Mouse (Mus musculus) stomach, postnatal 0 days (tissue): ENCODE data around the gene Pop5. TPM values are rescaled to one million over a fixed set of nuclear protein-coding genes. Genes with fewer than 3 reads are reported as not detected.

Source experiments
- ATAC-seq: fragments of 200-750 bp; cut with Nextera tagmentation; 2 replicates; pipeline ENCODE4 v1.8.0; 2017; ENCODE audit not compliant: low FRiP score, low TSS enrichment
- DNase-seq: peaks from one replicate; pipeline ENCODE4 v3.0.0-alpha.2; 2016; ENCODE audit warnings: low spot score
- H3K27ac ChIP-seq: fragments of 300-500 bp; sonication (generic); replicated peaks from 2 replicates; pipeline ENCODE4 v1.5.1; 2014; ENCODE audit warnings: mild to moderate bottlenecking, control low read depth
- H3K27me3 ChIP-seq: fragments of 300-500 bp; sonication (generic); 2 replicates; pipeline ENCODE4 v1.6.1; 2014; ENCODE audit warnings: low read length; ENCODE audit not compliant: control insufficient read depth, insufficient read depth
- H3K36me3 ChIP-seq: fragments of 300-500 bp; sonication (generic); 2 replicates; pipeline ENCODE4 v1.6.1; 2014; ENCODE audit warnings: low read length, mixed read lengths; ENCODE audit not compliant: control insufficient read depth, insufficient read depth
- H3K4me1 ChIP-seq: fragments of 300-500 bp; sonication (generic); replicated peaks from 2 replicates; pipeline ENCODE4 v1.6.1; 2014; ENCODE audit warnings: antibody characterized with exemption; ENCODE audit not compliant: control insufficient read depth, insufficient read depth
- H3K4me2 ChIP-seq: fragments of 300-500 bp; sonication (generic); replicated peaks from 2 replicates; pipeline ENCODE4 v1.6.1; 2014; ENCODE audit warnings: low read depth, mild to moderate bottlenecking, control low read depth, moderate library complexity
- H3K4me3 ChIP-seq: fragments of 300-500 bp; sonication (generic); 2 replicates; pipeline ENCODE4 v1.5.1; 2014; ENCODE audit warnings: low read depth, low read length, control low read depth
- H3K9ac ChIP-seq: fragments of 300-500 bp; sonication (generic); 2 replicates; pipeline ENCODE4 v1.6.1; 2014; ENCODE audit warnings: mild to moderate bottlenecking, low read length, control low read depth, mixed read lengths
- H3K9me3 ChIP-seq: fragments of 300-500 bp; sonication (generic); 2 replicates; pipeline ENCODE4 v1.6.1; 2016; ENCODE audit warnings: low read length; ENCODE audit not compliant: control insufficient read depth
- CTCF ChIP-seq: IDR thresholded peaks from 2 replicates; pipeline ENCODE4 v1.5.1; 2016; ENCODE audit warnings: antibody characterized with exemption, low read depth, mild to moderate bottlenecking, moderate library complexity
- EP300 ChIP-seq: optimal IDR thresholded peaks from 2 replicates; pipeline ENCODE3; 2016; ENCODE audit warnings: antibody characterized with exemption
- WGBS: fragments of 180-500 bp; shearing (Covaris S2); extraction: QIAGEN DNeasy Blood & Tissue Kit; methylation state at CpG from one replicate; pipeline ENCODE4 v1.1.7; 2014; 5-methylcytosine and 5-hydroxymethylcytosine counted together
- polyA plus RNA-seq: library from polyadenylated mRNA; unstranded; fragments of >200 nt; fragmentation: Nextera tagmentation; extraction: Ambion mirVana; gene quantifications from 2 replicates; pipeline ENCODE4 v1.2.1, GENCODE M21; 2015

Pop5 gene
- 83.9 and 85.3 TPM in 2 replicates for polyA plus RNA-seq

GRCm38 (mm10) chr5:115235786-115236263 is at the start of gene Pop5:
Gene Pop5, plus strand, starts transcription at chr5:115235836.
- Histone ChIP-seq H3K4me2 (peak within 1 kb of the TSS; percentile 93), H3K36me3 (peaks cover 6% of the 10 kb centered on the region; the same call in 1 of the 2 replicates), H3K9ac (peak within 1 kb of the TSS; percentile 59), H3K9me3 (no peaks in the 10 kb centered on the region), H3K4me1 (no peaks in the 10 kb centered on the region), H3K27me3 (no peaks in the 10 kb centered on the region), H3K4me3 (peak within 1 kb of the TSS; percentile 59), H3K27ac (0 out of 2 replicates have a peak within 1 kb of the TSS, but pooled peaks have one; percentile 8)
- ATAC-seq (peak; percentile 77), DNase-seq (peak; percentile 91)
- TF ChIP-seq EP300 (no peak), CTCF (peak; percentile 96)
- whole genome bisulfite sequencing, result under 1% methylated on average over 21 of the region's 21 CpGs

- ATAC-seq (peak; percentile 38; the same call in 1 of the 2 replicates), DNase-seq (no peak)
- peak overlapping the region; percentile 29; the same call in 1 of the 2 replicates for H3K4me2 ChIP-seq
- 34% methylated on average over 17 of the region's 17 CpGs for WGBS
- no peaks in the 10 kb centered on the region for H3K36me3 ChIP-seq
- H3K27me3 ChIP-seq, result peaks cover 6% of the 10 kb centered on the region
- TF ChIP-seq CTCF, result no peak
- TF ChIP-seq EP300, result no peak
- no peaks in the 10 kb centered on the region for H3K9me3 ChIP-seq
- H3K27ac ChIP-seq, result no peak overlapping the region
- no peak overlapping the region for H3K9ac ChIP-seq
- peaks cover 2% of the 10 kb centered on the region; the same call in 1 of the 2 replicates for H3K4me1 ChIP-seq
- H3K4me3 ChIP-seq, result no peak overlapping the region
Measured at GRCm38 (mm10) chr5:115186371-115187073, 49.1 kb upstream of the Pop5 start.

GRCm38 (mm10) chr5:115187188-115188131 is 48.2 kb upstream of the Pop5 start:
- peaks cover 2% of the 10 kb centered on the region; the same call in 1 of the 2 replicates for H3K4me1 ChIP-seq
- no peak overlapping the region for H3K4me3 ChIP-seq
- DNase-seq (peak; percentile 89), ATAC-seq (peak; percentile 82)
- peaks cover 13% of the 10 kb centered on the region for H3K27me3 ChIP-seq
- no peak overlapping the region for H3K9ac ChIP-seq
- WGBS, result 22% methylated on average over 26 of the region's 26 CpGs
- 0 out of 2 replicates have a peak overlapping the region, but pooled peaks have one; percentile 9 for H3K27ac ChIP-seq
- H3K4me2 ChIP-seq, result peak overlapping the region; percentile 29; the same call in 1 of the 2 replicates
- no peaks in the 10 kb centered on the region for H3K9me3 ChIP-seq
- H3K36me3 ChIP-seq, result no peaks in the 10 kb centered on the region
- TF ChIP-seq CTCF (peak; percentile 94), EP300 (no peak)

- Histone ChIP-seq H3K36me3 (no peaks in the 10 kb centered on the region), H3K9me3 (no peaks in the 10 kb centered on the region), H3K27me3 (peaks cover 16% of the 10 kb centered on the region), H3K4me2 (no peak overlapping the region), H3K4me3 (no peak overlapping the region), H3K27ac (no peak overlapping the region), H3K4me1 (peaks cover 2% of the 10 kb centered on the region; the same call in 1 of the 2 replicates), H3K9ac (no peak overlapping the region)
- ATAC-seq (no peak), DNase-seq (no peak)
- no peak for TF ChIP-seq EP300
- peak; percentile 85 for TF ChIP-seq CTCF
- WGBS, result 42% methylated on average over 5 of the region's 5 CpGs
Measured at GRCm38 (mm10) chr5:115188824-115189223, 46.8 kb upstream of the Pop5 start.

- Histone ChIP-seq H3K4me1 (peaks cover 2% of the 10 kb centered on the region; the same call in 1 of the 2 replicates), H3K27ac (no peak overlapping the region), H3K9me3 (no peaks in the 10 kb centered on the region), H3K4me2 (no peak overlapping the region), H3K36me3 (no peaks in the 10 kb centered on the region), H3K4me3 (no peak overlapping the region), H3K27me3 (peaks cover 19% of the 10 kb centered on the region), H3K9ac (no peak overlapping the region)
- DNase-seq (no peak), ATAC-seq (no peak)
- no peak for TF ChIP-seq CTCF
- TF ChIP-seq EP300, result no peak
- 73% methylated on average over 12 of the region's 12 CpGs for WGBS
Measured at GRCm38 (mm10) chr5:115190081-115190480, 45.6 kb upstream of the Pop5 start.
